Mouse (Mus musculus): ENCODE results near the gene Nhlrc3. TPM values are rescaled to one million over a fixed set of nuclear protein-coding genes. Genes with fewer than 3 reads are reported as not detected.

Gene Nhlrc3
- polyA plus RNA-seq, 1 experiment from 2014 or later, result 6.8 TPM

DNA sequence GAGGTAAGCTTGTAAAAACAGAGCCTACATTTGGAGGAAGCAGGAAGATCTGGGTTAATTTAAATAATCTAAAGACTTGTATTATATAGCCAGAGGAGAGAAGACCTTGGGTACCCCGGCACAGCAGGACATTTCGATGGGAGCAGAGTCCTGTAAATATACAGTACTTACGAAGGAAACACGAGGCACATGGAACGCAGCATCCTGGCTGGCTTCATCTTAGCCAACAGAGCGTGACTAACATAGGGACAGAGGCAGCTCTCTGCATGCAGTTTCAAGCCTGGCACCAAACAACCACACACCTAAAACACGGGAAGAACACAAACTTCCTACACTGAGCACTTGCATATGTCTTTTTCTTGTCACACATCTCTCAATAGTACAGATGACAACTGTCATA is 45.4 kb downstream of the Nhlrc3 start:
- no peaks in the 10 kb centered on the region for H3K9me3 ChIP-seq (ENCODE audit: control insufficient read depth, low read length)
- H3K27me3 ChIP-seq (replicated peaks; ENCODE audit: control insufficient read depth, insufficient read depth, low read length), result no peaks in the 10 kb centered on the region
- DNase-seq (ENCODE audit: low spot score), result no peak
- no peaks in the 10 kb centered on the region for H3K36me3 ChIP-seq (ENCODE audit: control insufficient read depth, insufficient read depth, low read length)
- no peak overlapping the region for H3K4me2 ChIP-seq
- ATAC-seq (replicated peaks; ENCODE audit: low FRiP score), result no peak
- H3K4me1 ChIP-seq (replicated peaks; ENCODE audit: control insufficient read depth, insufficient read depth, low read length), result no peaks in the 10 kb centered on the region
- no peak overlapping the region for H3K4me3 ChIP-seq (ENCODE audit: low read depth, low read length)
- WGBS, result 85% methylated on average over 7 of the region's 7 CpGs
- H3K9ac ChIP-seq (ENCODE audit: low read depth, low read length), result no peak overlapping the region
- H3K27ac ChIP-seq (ENCODE audit: low read depth, low read length), result no peak overlapping the region

DNA sequence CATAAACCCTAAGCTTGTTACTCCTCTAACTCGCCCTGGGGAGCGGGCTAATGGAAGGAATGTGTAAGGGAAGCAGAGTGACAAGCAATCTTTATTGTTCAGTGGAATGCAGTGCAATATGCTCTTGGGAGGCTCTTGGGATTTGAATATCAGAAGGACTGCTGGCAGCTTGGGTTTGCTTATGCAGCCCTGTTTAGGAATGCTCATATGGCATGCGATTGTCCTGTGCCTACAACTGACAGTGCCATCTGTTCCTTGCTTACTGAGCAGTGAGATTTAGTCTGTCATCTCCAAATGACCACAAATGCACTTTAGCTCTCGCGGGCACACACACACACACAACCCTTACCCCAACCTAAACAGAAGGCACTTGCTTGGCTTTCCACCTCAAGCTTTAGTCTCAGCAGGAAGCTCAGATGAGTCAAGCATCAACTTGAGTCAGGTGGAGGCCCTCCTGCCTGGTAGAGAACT is 47.1 kb downstream of the Nhlrc3 start:
- DNase-seq (ENCODE audit: low spot score), result no peak

DNA sequence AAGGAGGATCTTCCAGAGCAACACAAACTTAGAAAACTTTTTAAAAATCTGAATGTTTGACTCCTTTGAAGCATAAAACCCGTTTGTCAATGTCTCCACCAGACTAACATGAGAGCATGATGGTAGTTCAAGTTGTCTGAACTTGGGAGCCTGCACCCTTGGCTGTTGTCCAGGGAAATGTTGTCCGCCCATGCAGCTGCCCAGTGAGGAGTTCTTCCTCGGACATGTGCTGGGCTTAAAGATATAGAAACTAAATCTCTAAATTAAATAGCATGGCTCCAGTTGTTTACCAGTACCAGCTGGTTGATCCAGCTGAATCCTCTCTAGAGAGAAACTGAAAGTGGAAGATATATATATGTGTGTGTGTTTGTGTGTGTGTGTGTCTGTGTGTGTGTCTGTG is 49.2 kb downstream of the Nhlrc3 start:
- H3K9ac ChIP-seq (ENCODE audit: low read depth, low read length), result no peak overlapping the region
- DNase-seq (ENCODE audit: low spot score), result no peak
- H3K27ac ChIP-seq (ENCODE audit: low read depth, low read length), result no peak overlapping the region
- H3K4me1 ChIP-seq (replicated peaks; ENCODE audit: control insufficient read depth, insufficient read depth, low read length), result no peaks in the 10 kb centered on the region
- no peak overlapping the region for H3K4me2 ChIP-seq
- H3K4me3 ChIP-seq (ENCODE audit: low read depth, low read length), result no peak overlapping the region
- H3K36me3 ChIP-seq (ENCODE audit: control insufficient read depth, insufficient read depth, low read length), result no peaks in the 10 kb centered on the region
- H3K9me3 ChIP-seq (ENCODE audit: control insufficient read depth, low read length), result no peaks in the 10 kb centered on the region
- WGBS, result 62% methylated on average over 3 of the region's 3 CpGs
- no peaks in the 10 kb centered on the region for H3K27me3 ChIP-seq (replicated peaks; ENCODE audit: control insufficient read depth, insufficient read depth, low read length)
- ATAC-seq (replicated peaks; ENCODE audit: low FRiP score), result no peak

More for the DNA sequence above, 47.1 kb downstream of the Nhlrc3 start:
- no peak overlapping the region for H3K4me2 ChIP-seq
- no peak overlapping the region for H3K4me3 ChIP-seq (ENCODE audit: low read depth, low read length)
- H3K27me3 ChIP-seq (replicated peaks; ENCODE audit: control insufficient read depth, insufficient read depth, low read length), result no peaks in the 10 kb centered on the region
- no peaks in the 10 kb centered on the region for H3K4me1 ChIP-seq (replicated peaks; ENCODE audit: control insufficient read depth, insufficient read depth, low read length)
- H3K27ac ChIP-seq (ENCODE audit: low read depth, low read length), result no peak overlapping the region
- no peaks in the 10 kb centered on the region for H3K9me3 ChIP-seq (ENCODE audit: control insufficient read depth, low read length)
- 71% methylated on average over 5 of the region's 5 CpGs for WGBS
- no peak overlapping the region for H3K9ac ChIP-seq (ENCODE audit: low read depth, low read length)
- no peaks in the 10 kb centered on the region for H3K36me3 ChIP-seq (ENCODE audit: control insufficient read depth, insufficient read depth, low read length)
- no peak for ATAC-seq (replicated peaks; ENCODE audit: low FRiP score)

DNA sequence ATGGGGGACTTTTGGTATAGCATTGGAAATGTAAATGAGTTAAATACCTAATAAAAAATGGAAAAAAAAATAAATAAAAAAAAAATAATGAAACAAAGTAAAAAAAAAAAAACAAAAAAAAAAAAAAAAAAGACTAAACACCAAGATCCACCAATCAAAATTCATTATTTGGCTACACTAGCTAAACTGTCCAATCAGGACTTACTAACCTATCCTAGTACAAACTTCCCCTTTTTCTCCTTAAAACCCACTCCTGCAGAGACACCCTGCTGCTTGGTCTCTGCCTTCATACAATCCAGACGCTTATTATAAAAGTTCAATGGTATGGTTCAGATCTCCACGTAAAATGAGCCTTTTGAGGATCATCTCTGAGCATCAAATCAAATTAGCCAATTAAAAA is 49.7 kb downstream of the Nhlrc3 start:
- H3K4me3 ChIP-seq (ENCODE audit: low read depth, low read length), result no peak overlapping the region

GRCm38 (mm10) chr3:53412259-53412658 is 50.9 kb downstream of the Nhlrc3 start:
- H3K9me3 ChIP-seq (ENCODE audit: control insufficient read depth, low read length), result no peaks in the 10 kb centered on the region
- no peaks in the 10 kb centered on the region for H3K36me3 ChIP-seq (ENCODE audit: control insufficient read depth, insufficient read depth, low read length)
- WGBS, result 81% methylated on average over 5 of the region's 5 CpGs
- no peaks in the 10 kb centered on the region for H3K4me1 ChIP-seq (replicated peaks; ENCODE audit: control insufficient read depth, insufficient read depth, low read length)
- H3K4me2 ChIP-seq, result no peak overlapping the region
- no peaks in the 10 kb centered on the region for H3K27me3 ChIP-seq (replicated peaks; ENCODE audit: control insufficient read depth, insufficient read depth, low read length)
- H3K27ac ChIP-seq (ENCODE audit: low read depth, low read length), result no peak overlapping the region
- H3K9ac ChIP-seq (ENCODE audit: low read depth, low read length), result no peak overlapping the region
- DNase-seq (ENCODE audit: low spot score), result no peak
- no peak for ATAC-seq (replicated peaks; ENCODE audit: low FRiP score)
- no peak overlapping the region for H3K4me3 ChIP-seq (ENCODE audit: low read depth, low read length)

More for the DNA sequence above, 49.7 kb downstream of the Nhlrc3 start:
- no peak for DNase-seq (ENCODE audit: low spot score)
- Histone ChIP-seq H3K27ac (ENCODE audit: low read depth, low read length) (no peak overlapping the region), H3K9ac (ENCODE audit: low read depth, low read length) (no peak overlapping the region), H3K4me1 (replicated peaks; ENCODE audit: control insufficient read depth, insufficient read depth, low read length) (no peaks in the 10 kb centered on the region), H3K27me3 (replicated peaks; ENCODE audit: control insufficient read depth, insufficient read depth, low read length) (no peaks in the 10 kb centered on the region), H3K9me3 (ENCODE audit: control insufficient read depth, low read length) (no peaks in the 10 kb centered on the region), H3K36me3 (ENCODE audit: control insufficient read depth, insufficient read depth, low read length) (no peaks in the 10 kb centered on the region), H3K4me2 (no peak overlapping the region)
- WGBS, result 68% methylated on average over 2 of the region's 2 CpGs
- ATAC-seq (replicated peaks; ENCODE audit: low FRiP score), result no peak

GRCm38 (mm10) chr3:53410031-53410430 is 53.1 kb downstream of the Nhlrc3 start:
- no peak overlapping the region for H3K4me2 ChIP-seq
- H3K36me3 ChIP-seq (ENCODE audit: control insufficient read depth, insufficient read depth, low read length), result no peaks in the 10 kb centered on the region
- DNase-seq (ENCODE audit: low spot score) (no peak), ATAC-seq (replicated peaks; ENCODE audit: low FRiP score) (no peak)
- H3K27me3 ChIP-seq (replicated peaks; ENCODE audit: control insufficient read depth, insufficient read depth, low read length), result no peaks in the 10 kb centered on the region
- no peak overlapping the region for H3K4me3 ChIP-seq (ENCODE audit: low read depth, low read length)
- no peak overlapping the region for H3K27ac ChIP-seq (ENCODE audit: low read depth, low read length)
- no peaks in the 10 kb centered on the region for H3K4me1 ChIP-seq (replicated peaks; ENCODE audit: control insufficient read depth, insufficient read depth, low read length)
- no peaks in the 10 kb centered on the region for H3K9me3 ChIP-seq (ENCODE audit: control insufficient read depth, low read length)
- no peak overlapping the region for H3K9ac ChIP-seq (ENCODE audit: low read depth, low read length)
- 59% methylated on average over 6 of the region's 6 CpGs for WGBS

DNA sequence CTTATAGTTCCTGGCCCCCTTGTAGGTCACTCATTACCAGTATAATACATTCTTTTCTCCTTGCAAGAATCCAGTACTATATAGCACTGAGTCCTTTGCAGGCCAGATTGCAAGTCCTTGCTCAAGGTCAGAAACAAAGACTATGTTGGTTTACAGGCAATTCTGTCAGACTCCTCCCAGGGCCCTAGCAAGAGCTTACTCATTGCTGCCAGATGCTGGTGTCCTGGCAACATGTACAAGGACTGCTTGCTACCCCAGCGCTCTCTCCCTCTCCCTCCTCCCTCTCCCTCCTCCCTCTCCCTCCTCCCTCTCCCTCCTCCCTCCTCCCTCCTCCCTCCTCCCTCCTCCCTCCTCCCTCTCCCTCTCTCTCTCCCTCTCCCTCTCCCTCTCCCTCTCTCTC is 56.0 kb downstream of the Nhlrc3 start:
- no peaks in the 10 kb centered on the region for H3K9me3 ChIP-seq (ENCODE audit: control insufficient read depth, low read length)
- H3K4me3 ChIP-seq (ENCODE audit: low read depth, low read length), result no peak overlapping the region
- no peaks in the 10 kb centered on the region for H3K4me1 ChIP-seq (replicated peaks; ENCODE audit: control insufficient read depth, insufficient read depth, low read length)
- H3K4me2 ChIP-seq, result no peak overlapping the region
- ATAC-seq (replicated peaks; ENCODE audit: low FRiP score) (no peak), DNase-seq (ENCODE audit: low spot score) (no peak)
- no peaks in the 10 kb centered on the region for H3K36me3 ChIP-seq (ENCODE audit: control insufficient read depth, insufficient read depth, low read length)
- H3K9ac ChIP-seq (ENCODE audit: low read depth, low read length), result no peak overlapping the region
- no peaks in the 10 kb centered on the region for H3K27me3 ChIP-seq (replicated peaks; ENCODE audit: control insufficient read depth, insufficient read depth, low read length)
- H3K27ac ChIP-seq (ENCODE audit: low read depth, low read length), result no peak overlapping the region
- WGBS, result 77% methylated on average over 1 of the region's 1 CpGs

Other genes with a start within 250 kb of the Nhlrc3 start
- 15.0 and 17.9 TPM in 2 replicates for gene Proser1, start 334 bp upstream of the Nhlrc3 start, polyA plus RNA-seq (2014; fragmentation: Nextera tagmentation; extraction: Ambion mirVana)
- not detected in 2 replicates for gene Stoml3, start 25.3 kb upstream of the Nhlrc3 start, polyA plus RNA-seq (2014; fragmentation: Nextera tagmentation; extraction: Ambion mirVana)
- gene Frem2, start 194.0 kb upstream of the Nhlrc3 start, polyA plus RNA-seq (2014; fragmentation: Nextera tagmentation; extraction: Ambion mirVana), result 2.7 and 3.6 TPM in 2 replicates